Mouse (Mus musculus) olfactory bulb, adult 2 months (tissue): ENCODE measurements around the gene Vps26a.

Experiments used
- CTCF ChIP-seq: fragments of 200-500 bp; IDR thresholded peaks from 2 replicates; pipeline ENCODE4 v1.5.1; 2012; ENCODE audit warnings: low read depth, mild to moderate bottlenecking, low read length, moderate library complexity; ENCODE audit not compliant: insufficient read depth
- POLR2A ChIP-seq: fragments of 200-500 bp; IDR thresholded peaks from 2 replicates; pipeline ENCODE4 v1.6.1; 2012; ENCODE audit warnings: mild to moderate bottlenecking, low read depth, low read length, moderate library complexity; ENCODE audit not compliant: insufficient read depth

- no peak for TF ChIP-seq CTCF
- no peak for TF ChIP-seq POLR2A
These were observed 11.7 kb downstream of the Vps26a start for GRCm38 (mm10) chr10:62474944-62475343.
